Mouse (Mus musculus) midbrain, postnatal 0 days (tissue): ENCODE measurements at regions not wholly inside any gene's neighbourhood (a gene's known extent, or its start where the extent isn't known, plus 50 kb on each side); places are given as distances from the start of the nearest gene placed in this dataset.

Experiments
- ATAC-seq: fragments of 200-750 bp; cut with Nextera tagmentation; 2 replicates; pipeline ENCODE4 v1.8.0; 2017; ENCODE audit warnings: moderate number of reproducible peaks, mild to moderate bottlenecking, moderate TSS enrichment, moderate library complexity; ENCODE audit not compliant: low FRiP score
- DNase-seq: peaks from one replicate; pipeline ENCODE4 v3.0.0-alpha.2; 2015; ENCODE audit warnings: low spot score
- H3K27ac ChIP-seq: fragments of 300-500 bp; sonication (generic); 2 replicates; pipeline ENCODE4 v1.5.1; 2014; ENCODE audit warnings: low read depth, mild to moderate bottlenecking, low read length, mixed read lengths
- H3K27me3 ChIP-seq: fragments of 300-500 bp; sonication (generic); 2 replicates; pipeline ENCODE4 v1.6.1; 2014; ENCODE audit warnings: low read length, control low read depth, mixed read lengths; ENCODE audit not compliant: insufficient read depth
- H3K36me3 ChIP-seq: fragments of 300-500 bp; sonication (generic); 2 replicates; pipeline ENCODE4 v1.6.1; 2014; ENCODE audit warnings: low read length, control low read depth, mixed read lengths; ENCODE audit not compliant: insufficient read depth
- H3K4me1 ChIP-seq: fragments of 300-500 bp; sonication (generic); 2 replicates; pipeline ENCODE4 v1.6.1; 2014; ENCODE audit warnings: mild to moderate bottlenecking, control low read depth, antibody characterized with exemption, low read length, mixed read lengths; ENCODE audit not compliant: insufficient read depth
- H3K4me2 ChIP-seq: fragments of 300-500 bp; sonication (generic); 2 replicates; pipeline ENCODE4 v1.6.1; 2014; ENCODE audit warnings: low read depth, mild to moderate bottlenecking, low read length, mixed read lengths; ENCODE audit not compliant: poor library complexity, severe bottlenecking
- H3K4me3 ChIP-seq: fragments of 300-500 bp; sonication (generic); 2 replicates; pipeline ENCODE4 v1.5.1; 2014; ENCODE audit warnings: low read depth, mild to moderate bottlenecking, low read length, moderate library complexity
- H3K9ac ChIP-seq: fragments of 300-500 bp; sonication (generic); replicated peaks from 2 replicates; pipeline ENCODE4 v1.6.1; 2014; ENCODE audit warnings: mild to moderate bottlenecking, low read length, moderate library complexity, mixed read lengths; ENCODE audit not compliant: poor library complexity, severe bottlenecking
- H3K9me3 ChIP-seq: fragments of 300-500 bp; sonication (generic); 2 replicates; pipeline ENCODE4 v1.6.1; 2016; ENCODE audit warnings: low read length, control low read depth
- CTCF ChIP-seq: IDR thresholded peaks from 2 replicates; pipeline ENCODE4 v1.5.1; 2016; ENCODE audit warnings: antibody characterized with exemption, mild to moderate bottlenecking
- WGBS: fragments of 180-500 bp; shearing (Covaris S2); extraction: QIAGEN DNeasy Blood & Tissue Kit; methylation state at CpG from one replicate; pipeline ENCODE4 v1.1.7; 2014; 5-methylcytosine and 5-hydroxymethylcytosine counted together

- H3K27ac ChIP-seq, result no peak overlapping the region
- no peaks in the 10 kb centered on the region for H3K4me1 ChIP-seq
- no peaks in the 10 kb centered on the region for H3K27me3 ChIP-seq
- no peak for DNase-seq
- no peak overlapping the region for H3K4me2 ChIP-seq
- ATAC-seq, result no peak
- no peak overlapping the region for H3K4me3 ChIP-seq
- no peak for TF ChIP-seq CTCF
- no peak overlapping the region for H3K9ac ChIP-seq
- WGBS, result 80% methylated on average over 4 of the region's 4 CpGs
- no peaks in the 10 kb centered on the region for H3K36me3 ChIP-seq
- no peaks in the 10 kb centered on the region for H3K9me3 ChIP-seq
These were observed 109.5 kb downstream of the Dact1 start for GRCm38 (mm10) chr12:71419161-71419560.

DNA sequence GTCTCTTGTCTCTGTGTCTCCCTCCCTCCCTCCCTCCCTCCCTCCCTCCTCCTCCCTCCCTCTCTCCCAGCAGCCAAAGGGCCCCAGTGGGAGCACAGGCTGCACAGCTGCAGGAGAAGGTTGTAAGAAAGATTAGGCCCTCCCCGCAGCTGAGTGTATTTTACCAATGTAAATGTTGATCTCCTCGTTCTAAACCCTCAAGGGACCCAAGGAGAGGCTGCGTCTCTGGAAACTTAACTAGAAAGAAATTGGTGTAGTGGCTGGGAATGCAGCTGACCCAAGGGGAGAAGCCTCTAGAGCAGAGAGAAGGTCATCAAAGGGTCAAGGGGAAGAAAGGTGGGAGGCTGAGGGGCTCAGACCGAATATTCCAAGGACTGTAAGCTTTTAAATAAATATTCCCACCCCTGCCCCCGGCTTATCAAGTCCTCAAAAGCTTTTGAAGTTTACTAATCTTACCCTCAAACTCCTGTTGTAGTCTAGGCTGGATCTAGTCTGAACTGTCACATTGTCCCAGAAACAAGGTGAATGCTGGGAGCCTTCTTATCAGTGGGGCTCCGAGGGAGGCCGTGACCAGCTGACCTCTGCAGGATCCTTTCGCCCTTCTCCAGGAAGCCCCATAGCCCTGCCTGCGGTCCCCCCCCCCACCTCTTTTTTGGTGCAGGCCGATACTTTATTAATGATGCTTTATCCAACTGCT lies 116.5 kb downstream of the Dact1 start:
- no peak for TF ChIP-seq CTCF
- WGBS, result 32% methylated on average over 10 of the region's 10 CpGs
- Histone ChIP-seq H3K27me3 (no peaks in the 10 kb centered on the region), H3K9me3 (no peaks in the 10 kb centered on the region), H3K4me2 (no peak overlapping the region), H3K4me1 (no peaks in the 10 kb centered on the region), H3K9ac (no peak overlapping the region), H3K36me3 (no peaks in the 10 kb centered on the region), H3K27ac (no peak overlapping the region), H3K4me3 (no peak overlapping the region)
- no peak for ATAC-seq
- DNase-seq, result no peak

DNA sequence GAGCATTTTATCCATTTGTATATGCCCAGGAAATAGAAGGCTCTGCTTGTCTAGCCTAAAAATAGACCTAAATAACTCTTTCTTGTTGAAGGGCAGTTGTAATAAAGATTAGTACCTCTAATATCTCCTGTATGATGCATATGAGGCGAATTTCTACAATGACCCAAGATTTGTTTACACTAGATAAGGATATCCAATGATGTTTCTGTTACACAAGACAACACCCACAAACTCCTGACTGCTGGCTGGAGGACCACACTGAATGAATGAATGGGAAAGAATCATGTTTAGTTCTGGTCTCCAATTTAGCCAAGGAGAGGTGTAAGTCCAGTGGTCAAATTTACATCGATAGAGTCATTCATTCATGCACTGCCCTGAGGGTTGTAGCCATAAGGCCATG lies 118.3 kb downstream of the Dact1 start:
- no peak overlapping the region for H3K27ac ChIP-seq
- H3K9ac ChIP-seq, result no peak overlapping the region
- TF ChIP-seq CTCF, result no peak
- 88% methylated on average over 2 of the region's 2 CpGs for WGBS
- H3K36me3 ChIP-seq, result no peaks in the 10 kb centered on the region
- H3K4me1 ChIP-seq, result no peaks in the 10 kb centered on the region
- no peaks in the 10 kb centered on the region for H3K9me3 ChIP-seq
- H3K4me2 ChIP-seq, result no peak overlapping the region
- ATAC-seq (no peak), DNase-seq (no peak)
- no peaks in the 10 kb centered on the region for H3K27me3 ChIP-seq
- no peak overlapping the region for H3K4me3 ChIP-seq

DNA sequence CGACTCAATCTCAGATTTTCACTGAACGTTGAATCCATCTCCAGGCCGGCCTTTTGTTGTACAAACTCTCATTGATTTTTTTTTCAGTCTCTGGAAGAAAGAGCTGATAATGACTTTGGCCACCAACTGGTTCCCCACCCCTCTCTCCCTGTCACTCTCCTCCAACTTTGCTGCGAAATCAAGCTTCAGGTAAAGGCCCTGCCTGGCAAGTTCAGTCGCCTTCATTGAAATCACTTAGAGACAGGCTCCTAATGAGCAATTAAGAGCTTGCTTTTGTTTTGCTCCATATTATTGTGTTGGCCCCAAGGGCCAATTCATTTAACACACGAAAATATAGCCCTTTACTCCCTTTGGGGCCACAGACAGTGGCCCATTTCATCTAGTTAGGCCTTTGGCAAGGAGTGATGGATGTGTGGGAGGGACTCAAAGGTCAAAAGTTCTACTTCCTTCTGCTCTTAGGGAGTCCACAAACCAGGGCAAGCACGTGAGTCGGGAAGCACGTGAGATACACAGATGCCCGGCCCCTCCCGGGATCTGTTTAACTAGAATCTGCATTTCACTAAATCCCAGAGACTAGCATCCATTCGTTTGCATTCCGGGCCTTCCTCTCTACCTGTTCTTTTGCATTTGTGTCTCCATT lies 120.0 kb downstream of the Dact1 start:
- TF ChIP-seq CTCF, result no peak
- Histone ChIP-seq H3K36me3 (no peaks in the 10 kb centered on the region), H3K9ac (no peak overlapping the region), H3K4me1 (no peaks in the 10 kb centered on the region), H3K4me2 (no peak overlapping the region), H3K4me3 (no peak overlapping the region), H3K27me3 (no peaks in the 10 kb centered on the region), H3K27ac (no peak overlapping the region), H3K9me3 (no peaks in the 10 kb centered on the region)
- no peak for ATAC-seq
- 38% methylated on average over 13 of the region's 13 CpGs for WGBS
- no peak for DNase-seq

DNA sequence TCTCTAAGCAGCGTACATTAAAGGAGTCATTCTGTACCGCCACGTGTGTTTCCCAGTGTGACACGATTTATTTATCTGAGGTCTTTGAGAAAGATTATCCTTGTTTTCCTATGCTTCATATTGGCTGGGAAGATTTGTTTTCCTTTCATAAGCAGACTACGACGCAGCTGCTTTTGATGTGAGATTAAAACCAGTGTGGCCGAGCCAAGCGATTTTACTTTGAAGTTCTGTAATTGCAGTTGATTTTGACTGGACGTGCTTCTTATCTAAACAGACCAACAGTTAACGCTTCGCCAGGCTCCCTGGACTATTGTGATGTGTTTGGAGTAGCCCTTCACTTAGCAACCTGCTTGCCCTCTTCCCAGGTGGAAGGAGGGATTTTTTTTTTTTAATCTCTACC lies 120.6 kb downstream of the Dact1 start:
- ATAC-seq, result no peak
- no peaks in the 10 kb centered on the region for H3K36me3 ChIP-seq
- 29% methylated on average over 11 of the region's 11 CpGs for WGBS
- DNase-seq, result no peak
- no peak overlapping the region for H3K27ac ChIP-seq
- no peaks in the 10 kb centered on the region for H3K4me1 ChIP-seq
- no peaks in the 10 kb centered on the region for H3K27me3 ChIP-seq
- no peak for TF ChIP-seq CTCF
- no peaks in the 10 kb centered on the region for H3K9me3 ChIP-seq
- H3K4me3 ChIP-seq, result no peak overlapping the region
- H3K9ac ChIP-seq, result no peak overlapping the region
- H3K4me2 ChIP-seq, result no peak overlapping the region

DNA sequence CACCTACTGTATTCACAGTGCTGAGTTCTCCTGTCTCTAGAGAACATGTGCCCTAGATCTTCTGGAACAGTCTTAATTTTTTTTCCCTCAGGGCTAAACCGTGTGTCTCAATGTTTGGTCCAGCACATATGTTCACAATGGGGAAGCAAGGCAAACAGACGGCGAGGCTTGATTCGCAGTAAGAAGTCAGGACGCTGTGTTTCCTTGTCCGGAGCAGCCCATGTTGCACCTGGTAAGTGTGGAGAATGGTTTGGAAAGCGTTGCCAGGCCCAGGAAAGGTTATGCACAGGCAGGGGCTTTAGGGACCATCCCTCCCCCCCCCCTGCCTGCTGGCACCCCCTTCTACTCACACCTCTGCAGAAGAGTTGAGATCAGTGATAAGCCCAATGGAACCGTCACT lies 121.4 kb downstream of the Dact1 start:
- H3K9ac ChIP-seq, result no peak overlapping the region
- H3K27me3 ChIP-seq, result no peaks in the 10 kb centered on the region
- no peak for TF ChIP-seq CTCF
- no peaks in the 10 kb centered on the region for H3K4me1 ChIP-seq
- H3K4me3 ChIP-seq, result no peak overlapping the region
- no peak overlapping the region for H3K27ac ChIP-seq
- ATAC-seq, result no peak
- peak; percentile 30 for DNase-seq
- 75% methylated on average over 8 of the region's 8 CpGs for WGBS
- no peak overlapping the region for H3K4me2 ChIP-seq
- H3K36me3 ChIP-seq, result no peaks in the 10 kb centered on the region
- no peaks in the 10 kb centered on the region for H3K9me3 ChIP-seq
